Mouse (Mus musculus) MEL (cell line): Measurements from ENCODE around the gene Rab11fip4. TPM values are rescaled to one million over a fixed set of nuclear protein-coding genes. Genes with fewer than 3 reads are reported as not detected.

Source experiments
- DNase-seq: peaks from one replicate; pipeline ENCODE4 v3.0.0; 2011; ENCODE audit warnings: low read depth, low spot score
- H3K27ac ChIP-seq: 2 replicates; pipeline ENCODE4 v1.5.1; 2012; ENCODE audit warnings: low read depth, mild to moderate bottlenecking, control low read depth, low read length, moderate library complexity; ENCODE audit not compliant: control insufficient read depth
- H3K27me3 ChIP-seq, 2 experiments: fragments of 150-350 bp in 1 of 2; sonication (generic) in 1 of 2; 2 replicates each; pipeline ENCODE4 v1.6.1; 2012; ENCODE audit warnings: low read length in 2 of 2, mild to moderate bottlenecking in 2 of 2, improper control_type of control experiment in 1 of 2, moderate library complexity in 1 of 2; ENCODE audit not compliant: insufficient read depth in 2 of 2, control insufficient read depth in 1 of 2
- H3K36me3 ChIP-seq, 2 experiments: 2 replicates each; pipeline ENCODE4 v1.6.1; 2012 to 2014; ENCODE audit warnings: low read length in 2 of 2, improper control_type of control experiment in 1 of 2, inconsistent platforms in 1 of 2, mild to moderate bottlenecking in 1 of 2; ENCODE audit not compliant: insufficient read depth in 2 of 2, control insufficient read depth in 1 of 2
- H3K4me1 ChIP-seq, 2 experiments: fragments of 150-350 bp in 1 of 2; sonication (generic) in 1 of 2; 2 replicates each; pipeline ENCODE4 v1.6.1; 2012; ENCODE audit warnings: low read length in 2 of 2, improper control_type of control experiment in 1 of 2, mild to moderate bottlenecking in 1 of 2; ENCODE audit not compliant: insufficient read depth in 2 of 2, control insufficient read depth in 1 of 2
- H3K4me3 ChIP-seq, 2 experiments: fragments of 150-350 bp in 1 of 2; sonication (generic) in 1 of 2; 2 replicates each; pipeline ENCODE4 v1.5.1; 2012; ENCODE audit warnings: low read depth in 2 of 2, low read length in 2 of 2, mild to moderate bottlenecking in 2 of 2, moderate library complexity in 2 of 2, control low read depth in 1 of 2, improper control_type of control experiment in 1 of 2; ENCODE audit not compliant: control insufficient read depth in 1 of 2, insufficient read depth in 1 of 2
- H3K79me2 ChIP-seq: 2 replicates; pipeline ENCODE4 v1.6.1; 2012; ENCODE audit warnings: mild to moderate bottlenecking, low read length, moderate library complexity; ENCODE audit not compliant: control insufficient read depth, poor library complexity, insufficient read depth
- H3K9ac ChIP-seq: 2 replicates; pipeline ENCODE4 v1.6.1; 2012; ENCODE audit warnings: low read depth, mild to moderate bottlenecking, control low read depth, low read length, moderate library complexity; ENCODE audit not compliant: control insufficient read depth, poor library complexity, severe bottlenecking
- H3K9me3 ChIP-seq: fragments of 150-350 bp; sonication (generic); replicated peaks from 2 replicates; pipeline ENCODE4 v1.6.1; 2012; ENCODE audit warnings: mild to moderate bottlenecking, low read length, improper control_type of control experiment, moderate library complexity; ENCODE audit not compliant: insufficient read depth
- CTCF ChIP-seq, 3 experiments: IDR thresholded peaks in 2 of 3; conservative IDR thresholded peaks in 1 of 3; 2 replicates each; pipeline ENCODE4 v1.5.1; 2011 to 2012; ENCODE audit warnings: low read length in 3 of 3, low read depth in 2 of 3, mild to moderate bottlenecking in 2 of 3, improper control_type of control experiment in 1 of 3, inconsistent platforms in 1 of 3, mixed read lengths in 1 of 3, moderate library complexity in 1 of 3; ENCODE audit not compliant: control insufficient read depth in 1 of 3, insufficient read depth in 1 of 3, poor library complexity in 1 of 3, severe bottlenecking in 1 of 3
- EP300 ChIP-seq, 2 experiments: IDR thresholded peaks; 2 replicates each; pipeline ENCODE4 v1.6.1; 2011; ENCODE audit warnings: improper control_type of control experiment in 2 of 2, low read length in 2 of 2, low read depth in 1 of 2, mild to moderate bottlenecking in 1 of 2
- JUND ChIP-seq: IDR thresholded peaks from 2 replicates; pipeline ENCODE4 v1.6.1; 2011; ENCODE audit warnings: low read depth, mild to moderate bottlenecking, improper control_type of control experiment, low read length
- MAZ ChIP-seq: IDR thresholded peaks from 2 replicates; pipeline ENCODE4 v1.6.1; 2012; ENCODE audit warnings: low read depth, mild to moderate bottlenecking, inconsistent platforms, low read length, improper control_type of control experiment
- MXI1 ChIP-seq: IDR thresholded peaks from 2 replicates; pipeline ENCODE4 v1.6.1; 2011; ENCODE audit warnings: mild to moderate bottlenecking, low read depth, low read length, improper control_type of control experiment
- MYC ChIP-seq: IDR thresholded peaks from 2 replicates; pipeline ENCODE4 v1.6.1; 2011; ENCODE audit warnings: low read depth, mild to moderate bottlenecking, low read length, improper control_type of control experiment, moderate library complexity
- NELFE ChIP-seq: IDR thresholded peaks from 2 replicates; pipeline ENCODE4 v1.6.1; 2011; ENCODE audit warnings: low read depth, low read length, improper control_type of control experiment
- POLR2AphosphoS5 ChIP-seq: IDR thresholded peaks from 2 replicates; pipeline ENCODE4 v1.6.1; 2012; ENCODE audit warnings: low read depth, borderline replicate concordance, mild to moderate bottlenecking, inconsistent platforms, low read length, moderate library complexity, mixed read lengths
- RAD21 ChIP-seq: IDR thresholded peaks from 2 replicates; pipeline ENCODE4 v1.6.1; 2011; ENCODE audit warnings: mild to moderate bottlenecking, low read depth, low read length, improper control_type of control experiment
- RCOR1 ChIP-seq: IDR thresholded peaks from 2 replicates; pipeline ENCODE4 v1.6.1; 2012; ENCODE audit warnings: low read depth, mild to moderate bottlenecking, inconsistent platforms, low read length, improper control_type of control experiment
- SMC3 ChIP-seq: IDR thresholded peaks from 2 replicates; pipeline ENCODE4 v1.6.1; 2011; ENCODE audit warnings: low read depth, low read length, improper control_type of control experiment
- TCF12 ChIP-seq: IDR thresholded peaks from 2 replicates; pipeline ENCODE4 v1.6.1; 2014; ENCODE audit warnings: low read depth, mild to moderate bottlenecking, inconsistent platforms, low read length, improper control_type of control experiment, moderate library complexity
- ZC3H11A ChIP-seq: IDR thresholded peaks from 2 replicates; pipeline ENCODE4 v1.6.1; 2012; ENCODE audit warnings: low read depth, mild to moderate bottlenecking, inconsistent platforms, low read length, improper control_type of control experiment
- ZMIZ1 ChIP-seq: IDR thresholded peaks from 2 replicates; pipeline ENCODE4 v1.6.1; 2012; ENCODE audit warnings: low read depth, mild to moderate bottlenecking, inconsistent platforms, low read length, improper control_type of control experiment, moderate library complexity
- ZNF384 ChIP-seq: IDR thresholded peaks from 2 replicates; pipeline ENCODE4 v1.6.1; 2012; ENCODE audit warnings: low read depth, mild to moderate bottlenecking, inconsistent platforms, low read length, improper control_type of control experiment
- polyA plus RNA-seq, 2 experiments: library from polyadenylated mRNA; stranded (reverse) in 1 of 2; unstranded in 1 of 2; fragments of >175 nt in 1 of 2; fragments of >200 nt in 1 of 2; gene quantifications; 2 replicates each; pipeline versions ENCODE4 v1.2.1 to v1.2.4; 2012; ENCODE audit warnings: low replicate concordance in 2 of 2, low read depth in 1 of 2; ENCODE audit not compliant: insufficient read length in 2 of 2, insufficient read depth in 1 of 2, missing spikeins in 1 of 2
- total RNA-seq: library from RNA; depleted of rRNA; stranded (reverse); fragments of 300-350 nt; gene quantifications from 2 replicates; pipeline ENCODE4 v1.2.3, GENCODE M21; 2012

The Rab11fip4 gene
- total and polyA plus RNA-seq, 3 experiments, result under 0.01 to 0.03 TPM; not detected in 1

- no peaks in the 10 kb centered on the region for H3K79me2 ChIP-seq
- H3K27ac ChIP-seq, result no peak overlapping the region
- H3K36me3 ChIP-seq, result no peaks in the 10 kb centered on the region
- no peaks in the 10 kb centered on the region; a peak in 1 of 4 replicates for H3K27me3 ChIP-seq
- H3K9me3 ChIP-seq, result no peaks in the 10 kb centered on the region
- TF ChIP-seq MYC (0 out of 2 replicates have a peak, but pooled peaks have one; percentile 62), CTCF (IDR thresholded peaks at IDR 0.05 in 2 of 3, conservative IDR thresholded peaks at IDR 0.05 in 1 of 3; ENCODE audit: control insufficient read depth in 1 of 3, insufficient read depth in 1 of 3, low read depth in 2 of 3, low read length in 3 of 3, poor library complexity in 1 of 3, severe bottlenecking in 1 of 3) (peak in 2 of 3 experiments; percentile 27 to 72; a peak in 4 of 6 replicates), RCOR1 (no peak), ZNF384 (0 out of 2 replicates have a peak, but pooled peaks have one; percentile 20), JUND (no peak), NELFE (no peak), MAZ (no peak), ZC3H11A (peak; percentile 49; the same call in 1 of the 2 replicates), POLR2AphosphoS5 (no peak), ZMIZ1 (no peak), SMC3 (peak; percentile 75), TCF12 (no peak), RAD21 (peak; percentile 48)
- no peaks in the 10 kb centered on the region for H3K4me1 ChIP-seq
- H3K9ac ChIP-seq, result no peak overlapping the region
- H3K4me3 ChIP-seq, result no peak overlapping the region
- peak; percentile 60 for DNase-seq
Observed at GRCm38 (mm10) chr11:79689916-79690315, 98.9 kb downstream of the Rab11fip4 start.

GRCm38 (mm10) chr11:79691513-79691912, 100.5 kb downstream of the Rab11fip4 start:
- H3K9ac ChIP-seq, result no peak overlapping the region
- H3K79me2 ChIP-seq, result no peaks in the 10 kb centered on the region
- no peak overlapping the region for H3K4me3 ChIP-seq
- no peaks in the 10 kb centered on the region for H3K4me1 ChIP-seq
- TF ChIP-seq MXI1 (no peak), EP300 (IDR thresholded peaks at IDR 0.05; ENCODE audit: low read depth in 1 of 2, low read length in 2 of 2) (no peak)
- TF ChIP-seq, all 39 proteins: peak for 0
- no peak for DNase-seq
- Histone ChIP-seq H3K36me3 (no peaks in the 10 kb centered on the region), H3K9me3 (no peaks in the 10 kb centered on the region), H3K27ac (no peak overlapping the region), H3K27me3 (no peaks in the 10 kb centered on the region; a peak in 1 of 4 replicates)
